In the genomic region with DNA sequence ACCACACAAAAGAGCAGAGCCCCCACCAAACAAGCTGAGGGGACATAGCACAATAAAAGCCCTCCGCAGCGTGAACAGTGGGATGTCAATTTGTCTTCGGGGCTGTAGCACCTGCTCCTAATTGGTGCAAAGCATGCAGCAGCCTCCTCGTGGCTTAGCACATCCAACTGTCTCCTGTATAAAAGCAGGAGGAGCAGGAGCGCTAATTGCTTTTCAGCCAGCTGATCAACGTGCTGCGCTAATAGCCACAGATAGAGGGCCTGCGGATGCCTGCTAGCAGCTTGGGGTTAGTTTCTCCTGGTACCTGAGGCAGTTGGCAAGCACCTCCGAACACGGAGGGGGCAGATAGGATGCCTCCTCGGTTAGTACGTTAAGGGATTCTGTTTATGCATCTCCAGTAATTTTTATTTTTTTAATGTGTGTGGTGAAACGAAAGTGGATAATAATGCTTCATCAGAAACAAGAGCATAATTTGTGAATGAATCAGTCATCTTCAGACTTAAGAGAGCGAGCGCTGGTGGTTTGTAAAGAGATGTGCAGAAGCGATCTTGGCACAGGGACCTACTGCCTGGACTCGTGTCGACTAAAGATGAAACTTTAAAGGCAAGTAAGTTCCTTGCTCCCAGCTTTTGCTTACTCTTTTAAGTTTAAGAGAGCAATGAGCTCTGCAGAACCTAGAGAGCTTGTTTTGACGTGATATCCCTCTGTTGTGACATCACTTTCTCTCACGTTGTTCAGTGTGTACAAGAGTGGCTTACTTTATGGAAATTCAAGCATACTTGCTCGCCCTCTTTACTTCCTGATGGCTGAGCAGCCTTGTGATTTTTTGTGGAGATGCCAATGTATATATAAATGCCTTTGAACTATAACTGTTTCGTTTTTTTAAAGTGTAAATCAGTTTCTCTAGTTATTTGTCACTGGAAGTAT, we compare ENCODE assay signal across 9 mouse cellular contexts.
DNase-seq lines count a peak whose midpoint lies in the region; ATAC-seq and TF ChIP-seq lines count a peak whose summit lies in the region.
"Had no signal": no experiment of that assay in that cellular context is flagged by ENCODE, and none has a peak within 500 bp of the region (broad histone marks: within the 10 kb centered on the region; RNA-seq: fewer than 3 reads in every experiment).

No protein-coding gene starts in this region.

- H3K36me3 ChIP-seq in hindbrain, embryonic 10.5 days = no peaks in the 10 kb centered on the region
- no peaks in the 10 kb centered on the region for H3K36me3 ChIP-seq in midbrain, embryonic 12.5 days
- no peaks in the 10 kb centered on the region for H3K36me3 ChIP-seq in stomach, embryonic 16.5 days (ENCODE audit: control insufficient read depth, insufficient read depth, low read length)
- H3K36me3 ChIP-seq in thymus, adult 2 months (ENCODE audit: control insufficient read depth, insufficient read depth, low read length) = no peaks in the 10 kb centered on the region
- H3K36me3 ChIP-seq: liver, embryonic 13.5 days had no signal

- WGBS in hindbrain, embryonic 10.5 days = 38% methylated on average over 22 of the region's 22 CpGs
- 32% methylated on average over 22 of the region's 22 CpGs for WGBS in midbrain, embryonic 12.5 days
- WGBS in stomach, embryonic 16.5 days = 35% methylated on average over 22 of the region's 22 CpGs
- WGBS in thymus, adult 2 months = 52% methylated on average over 22 of the region's 22 CpGs

- H3K4me3 ChIP-seq in hindbrain, embryonic 10.5 days = peak overlapping the region; percentile 29
- H3K4me3 ChIP-seq in midbrain, embryonic 12.5 days = peak overlapping the region; percentile 20; the same call in 1 of the 2 replicates
- no peak overlapping the region for H3K4me3 ChIP-seq in stomach, embryonic 16.5 days (replicated peaks; ENCODE audit: low read length)
- H3K4me3 ChIP-seq in thymus, adult 2 months (ENCODE audit: control insufficient read depth, insufficient read depth, low read length) = no peak overlapping the region
- H3K4me3 ChIP-seq: liver, embryonic 13.5 days had no signal

- H3K27ac ChIP-seq in hindbrain, embryonic 10.5 days = no peak overlapping the region
- no peak overlapping the region for H3K27ac ChIP-seq in midbrain, embryonic 12.5 days (replicated peaks)
- no peak overlapping the region for H3K27ac ChIP-seq in stomach, embryonic 16.5 days (ENCODE audit: low read length)
- no peak overlapping the region for H3K27ac ChIP-seq in thymus, adult 2 months (ENCODE audit: control insufficient read depth, insufficient read depth, low read length)
- H3K27ac ChIP-seq: liver, embryonic 13.5 days had no signal

- peak; percentile 9 for DNase-seq in adrenal gland, postnatal 10 days
- DNase-seq in adrenal gland, adult 18-20 months (ENCODE audit: low spot score in 2 of 2) = no peak
- DNase-seq in cerebellum, postnatal 25 days = peak; percentile 56 to 64
- DNase-seq in hindbrain, embryonic 10.5 days (ENCODE audit: low spot score) = peak; percentile 29
- DNase-seq in thymus, adult 2 months = no peak
- no peak for DNase-seq in kidney, postnatal 10 days
- DNase-seq: liver, embryonic 13.5 days had no signal

- H3K4me2 ChIP-seq in midbrain, embryonic 12.5 days (replicated peaks) = peak overlapping the region; percentile 51
- 0 out of 2 replicates have a peak overlapping the region, but pooled peaks have one; percentile 21 for H3K4me2 ChIP-seq in stomach, embryonic 16.5 days (ENCODE audit: low read depth, low read length)
- H3K4me2 ChIP-seq: liver, embryonic 13.5 days had no signal

- TF ChIP-seq CTCF in thymus, adult 2 months (IDR thresholded peaks at IDR 0.05; ENCODE audit: borderline replicate concordance, control insufficient read depth, extremely low read depth, insufficient read depth, low read length, poor library complexity) = no peak

- H3K9ac ChIP-seq in midbrain, embryonic 12.5 days (replicated peaks) = no peak overlapping the region
- no peak overlapping the region for H3K9ac ChIP-seq in stomach, embryonic 16.5 days (ENCODE audit: low read length)
- H3K9ac ChIP-seq: liver, embryonic 13.5 days had no signal

- 0 out of 2 replicates have a peak, but pooled peaks cover 8% of the 10 kb centered on the region for H3K27me3 ChIP-seq in hindbrain, embryonic 10.5 days (ENCODE audit: insufficient read depth, poor library complexity, severe bottlenecking)
- H3K27me3 ChIP-seq in midbrain, embryonic 12.5 days = no peaks in the 10 kb centered on the region
- no peaks in the 10 kb centered on the region for H3K27me3 ChIP-seq in stomach, embryonic 16.5 days (ENCODE audit: control insufficient read depth, insufficient read depth, low read length)
- no peaks in the 10 kb centered on the region for H3K27me3 ChIP-seq in thymus, adult 2 months (ENCODE audit: control insufficient read depth, insufficient read depth, low read length)
- H3K27me3 ChIP-seq: liver, embryonic 13.5 days had no signal

- H3K9me3 ChIP-seq in hindbrain, embryonic 10.5 days = no peaks in the 10 kb centered on the region
- no peaks in the 10 kb centered on the region for H3K9me3 ChIP-seq in midbrain, embryonic 12.5 days
- H3K9me3 ChIP-seq in stomach, embryonic 16.5 days (replicated peaks; ENCODE audit: control insufficient read depth, low read length) = no peaks in the 10 kb centered on the region
- H3K9me3 ChIP-seq: liver, embryonic 13.5 days had no signal

- no peak for TF ChIP-seq POLR2A in thymus, adult 2 months (IDR thresholded peaks at IDR 0.05; ENCODE audit: control insufficient read depth, extremely low read depth, insufficient read depth, low read length, poor library complexity)

- H3K4me1 ChIP-seq in hindbrain, embryonic 10.5 days (replicated peaks) = peaks cover 13% of the 10 kb centered on the region
- H3K4me1 ChIP-seq in midbrain, embryonic 12.5 days = peaks cover 11% of the 10 kb centered on the region; the same call in 1 of the 2 replicates
- H3K4me1 ChIP-seq in stomach, embryonic 16.5 days (ENCODE audit: control insufficient read depth, insufficient read depth, low read length) = no peaks in the 10 kb centered on the region
- H3K4me1 ChIP-seq in thymus, adult 2 months (replicated peaks; ENCODE audit: control insufficient read depth, insufficient read depth, low read length) = no peaks in the 10 kb centered on the region
- H3K4me1 ChIP-seq: liver, embryonic 13.5 days had no signal

- peak; percentile 84 for ATAC-seq in midbrain, embryonic 12.5 days (ENCODE audit: low FRiP score, low read depth)
- no peak for ATAC-seq in stomach, embryonic 16.5 days (ENCODE audit: insufficient read depth, low FRiP score)

Comparison
In these comparisons a context has a peak if more than half of its experiments do, and no peak if none do; other contexts are left out.
1. DNase-seq: peak in adrenal gland, postnatal 10 days (single experiment), cerebellum, postnatal 25 days (2 of 2) and hindbrain, embryonic 10.5 days (single experiment); none in adrenal gland, adult 18-20 months (0 of 2), thymus, adult 2 months (single experiment) and kidney, postnatal 10 days (single experiment).
2. H3K4me3 ChIP-seq: peak in hindbrain, embryonic 10.5 days (single experiment) and midbrain, embryonic 12.5 days (single experiment); none in stomach, embryonic 16.5 days (single experiment) and thymus, adult 2 months (single experiment).